Mouse (Mus musculus): ENCODE results near the gene Rnf183.

- TF ChIP-seq EP300 (IDR thresholded peaks at IDR 0.05; ENCODE audit: insufficient read depth, low read depth, low read length), result no peak
- no peak for TF ChIP-seq CTCF (IDR thresholded peaks at IDR 0.05; ENCODE audit: low read depth, low read length)
Observed at GRCm38 (mm10) chr4:62383752-62384151, 51.3 kb downstream of the Rnf183 start.

Data from ES-Bruce4 (cell line).